Mouse (Mus musculus): ENCODE results near the gene Tbx3.

Gene Tbx3

DNA sequence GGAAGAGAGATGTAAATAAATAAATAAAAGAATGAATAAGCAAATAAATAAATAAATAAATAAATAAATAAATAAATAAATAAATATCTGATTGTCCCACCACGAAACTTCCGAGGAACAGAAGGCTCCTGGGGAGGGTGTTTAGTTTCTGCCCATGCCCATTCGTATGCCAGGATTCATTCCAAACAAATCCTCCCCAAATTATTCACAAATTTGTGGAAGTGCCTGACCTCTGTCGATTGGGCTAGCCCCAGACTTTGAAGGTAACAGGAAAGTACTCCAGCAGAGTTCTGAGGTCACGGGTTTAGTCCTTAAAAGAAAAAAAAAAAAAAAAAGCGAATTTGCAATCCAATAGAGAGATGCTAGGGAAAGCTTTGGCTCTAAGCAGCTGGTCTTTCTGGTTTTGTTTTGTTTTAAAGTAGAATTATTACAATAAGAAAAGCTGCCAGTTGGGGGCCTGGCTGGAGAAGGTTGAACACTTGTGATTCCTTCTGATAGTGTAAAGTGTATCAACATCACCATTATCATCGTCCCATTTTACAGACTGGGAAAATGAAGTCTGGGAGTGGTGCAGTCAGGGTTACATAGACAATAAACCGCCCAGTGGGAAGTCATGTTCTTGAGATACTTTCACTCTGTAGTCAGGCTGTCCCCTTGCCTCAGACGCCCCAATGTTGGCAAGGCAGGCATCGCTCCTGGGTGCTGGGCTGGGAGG, 9.3 kb downstream of the Tbx3 start:
- DNase-seq (ENCODE audit: low read depth, low spot score) = peak; percentile 98

- no peak for DNase-seq (ENCODE audit: low read depth, low spot score)
These were observed 10.0 kb downstream of the Tbx3 start for GRCm38 (mm10) chr5:119680329-119681010.

- DNase-seq (ENCODE audit: low read depth, low spot score) = peak; percentile 79
These were observed 10.8 kb downstream of the Tbx3 start for GRCm38 (mm10) chr5:119681011-119681832.

DNA sequence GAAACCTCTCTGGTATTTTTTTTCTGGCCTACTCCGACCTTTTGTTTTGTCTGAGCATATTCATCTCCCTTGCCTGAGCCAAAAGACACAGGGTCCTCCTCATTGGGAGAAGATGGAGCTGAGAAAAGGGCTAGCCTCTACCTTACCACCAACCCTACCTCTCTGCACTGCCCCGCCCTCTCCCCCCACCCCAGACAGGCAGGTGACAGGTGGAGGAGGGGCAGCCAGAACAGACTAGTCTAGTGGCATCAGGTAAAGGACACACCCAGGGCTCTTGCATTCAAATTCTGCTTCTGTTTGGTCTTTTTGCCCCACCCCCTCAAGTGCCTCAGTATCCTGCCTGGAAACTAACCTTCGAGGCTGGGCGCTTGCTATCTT, 11.4 kb downstream of the Tbx3 start:
- peak; percentile 96 for DNase-seq (ENCODE audit: low read depth, low spot score)

DNA sequence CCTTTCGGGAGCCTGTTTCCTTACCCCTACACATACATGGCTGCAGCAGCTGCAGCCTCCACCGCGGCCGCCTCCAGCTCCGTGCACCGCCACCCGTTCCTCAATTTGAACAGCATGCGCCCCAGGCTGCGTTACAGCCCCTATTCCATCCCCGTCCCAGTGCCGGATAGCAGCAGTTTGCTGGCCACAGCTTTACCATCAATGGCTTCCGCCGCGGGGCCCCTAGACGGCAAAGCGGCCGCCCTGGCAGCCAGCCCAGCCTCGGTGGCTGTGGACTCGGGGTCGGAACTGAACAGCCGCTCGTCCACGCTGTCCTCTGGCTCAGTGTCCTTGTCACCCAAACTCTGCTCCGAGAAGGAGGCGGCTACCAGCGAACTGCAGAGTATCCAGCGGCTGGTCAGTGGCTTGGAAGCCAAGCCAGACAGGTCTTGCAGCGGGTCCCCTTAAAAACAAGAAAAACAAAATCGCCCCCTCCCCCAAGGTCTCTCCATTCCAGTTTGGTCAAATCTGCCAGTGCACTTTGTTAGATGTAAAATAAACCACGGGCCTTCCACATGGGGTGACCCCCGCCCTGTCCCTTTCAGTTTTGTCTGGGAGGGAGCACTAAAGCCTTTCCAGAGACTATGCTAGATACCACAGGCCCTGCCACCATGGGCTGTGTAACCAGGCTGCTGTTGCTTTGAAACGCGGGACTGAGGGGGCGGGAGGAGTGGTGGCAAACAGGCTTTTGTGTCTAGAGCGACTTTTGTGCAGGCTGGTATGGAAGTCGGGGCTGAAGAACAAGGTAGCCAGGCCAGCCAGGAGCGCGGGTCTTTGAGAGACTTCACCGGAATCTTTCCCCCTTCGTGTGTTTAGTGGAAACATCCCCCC, 12.4 kb downstream of the Tbx3 start:
- peak; percentile 55 for DNase-seq (ENCODE audit: low read depth, low spot score)

- no peak for DNase-seq (ENCODE audit: low read depth, low spot score)
These were observed 13.4 kb downstream of the Tbx3 start for GRCm38 (mm10) chr5:119683861-119684260.

DNA sequence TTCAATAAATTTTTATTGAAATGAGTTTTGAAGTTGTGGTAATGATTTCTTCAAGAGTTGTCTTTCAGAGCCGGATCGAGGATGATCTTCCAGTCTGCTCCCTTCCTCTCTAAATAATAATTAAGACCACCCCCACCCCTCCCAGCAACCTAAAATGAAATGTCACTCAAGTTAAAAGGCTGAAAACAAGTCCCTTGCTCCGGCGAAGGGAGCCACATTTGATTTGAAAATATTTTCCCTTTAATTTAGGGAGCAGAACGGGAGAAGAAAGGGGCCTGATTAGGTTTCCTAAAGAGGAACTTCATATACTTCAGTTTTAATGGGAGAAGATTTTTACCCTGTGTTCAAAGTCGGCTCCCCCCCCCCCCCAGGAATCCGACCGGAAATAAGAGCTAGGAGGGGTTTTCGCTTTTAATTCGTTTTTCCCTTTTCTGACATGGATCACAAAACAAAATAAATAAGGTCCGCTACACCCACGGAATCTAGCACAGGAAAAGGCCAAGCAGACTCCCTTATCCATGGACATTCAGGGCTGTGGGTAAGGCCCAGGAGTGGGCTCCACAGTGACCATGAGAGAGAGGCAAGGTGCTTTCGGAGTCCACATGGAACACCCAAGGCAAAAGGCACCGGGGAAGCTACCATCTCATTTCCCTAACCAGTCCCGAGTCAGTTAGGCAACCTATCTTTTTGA, 14.4 kb downstream of the Tbx3 start:
- no peak for DNase-seq (ENCODE audit: low read depth, low spot score)

GRCm38 (mm10) chr5:119685446-119686198, 15.2 kb downstream of the Tbx3 start:
- DNase-seq (ENCODE audit: low read depth, low spot score) = peak; percentile 75

- DNase-seq (ENCODE audit: low read depth, low spot score) = peak; percentile 76
These were observed 15.9 kb downstream of the Tbx3 start for GRCm38 (mm10) chr5:119686199-119686964.

- peak; percentile 60 for DNase-seq (ENCODE audit: low read depth, low spot score)
These were observed 16.8 kb downstream of the Tbx3 start for GRCm38 (mm10) chr5:119687005-119687855.

- no peak for DNase-seq (ENCODE audit: low read depth, low spot score)
These were observed 17.4 kb downstream of the Tbx3 start for GRCm38 (mm10) chr5:119687856-119688206.

GRCm38 (mm10) chr5:119688306-119688705, 17.8 kb downstream of the Tbx3 start:
- DNase-seq (ENCODE audit: low read depth, low spot score) = no peak

GRCm38 (mm10) chr5:119688914-119689420, 18.5 kb downstream of the Tbx3 start:
- DNase-seq (ENCODE audit: low read depth, low spot score) = no peak

DNA sequence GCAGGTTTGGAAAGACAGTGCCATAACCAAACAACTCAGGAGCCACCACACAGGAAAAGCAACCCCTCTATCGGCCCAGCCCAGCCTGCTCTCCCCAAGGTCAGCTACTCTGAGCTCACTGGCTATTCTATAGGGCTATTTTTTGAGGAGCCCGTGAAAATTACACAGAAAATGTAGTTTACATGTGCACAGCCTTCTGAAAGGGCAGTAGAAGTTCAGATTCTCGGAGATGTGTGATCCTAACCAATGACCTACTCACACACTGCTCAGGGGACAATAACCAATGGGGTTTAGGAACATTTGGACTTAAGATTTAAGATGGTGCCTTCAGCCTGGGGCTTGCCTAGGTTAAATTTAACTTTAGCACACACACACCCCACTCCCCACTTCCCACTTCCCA, 19.0 kb downstream of the Tbx3 start:
- no peak for DNase-seq (ENCODE audit: low read depth, low spot score)

- DNase-seq (ENCODE audit: low read depth, low spot score) = peak; percentile 87
These were observed 20.6 kb downstream of the Tbx3 start for GRCm38 (mm10) chr5:119691075-119691474.

- DNase-seq (ENCODE audit: low read depth, low spot score) = peak; percentile 56
These were observed 22.0 kb downstream of the Tbx3 start for GRCm38 (mm10) chr5:119692425-119692824.

DNA sequence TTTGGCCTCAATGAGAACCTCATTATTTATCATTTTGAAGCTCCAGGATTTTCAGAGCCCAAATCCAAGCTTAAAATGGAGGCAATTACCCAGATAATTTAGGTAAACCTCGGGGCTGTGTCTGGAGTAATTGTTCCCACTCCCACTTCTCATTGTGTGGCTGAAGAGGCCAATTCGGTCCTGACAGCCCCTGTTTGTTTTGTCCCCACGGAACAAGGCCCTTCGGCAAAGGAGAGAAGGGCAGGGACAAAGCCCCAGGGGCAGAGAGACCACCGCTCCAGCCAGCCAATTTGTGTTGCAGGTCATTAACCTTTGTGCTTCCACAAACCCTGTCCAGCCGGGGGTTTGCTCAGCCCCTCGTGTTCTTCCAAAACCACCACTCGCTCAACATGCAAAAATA, 24.4 kb downstream of the Tbx3 start:
- peak; percentile 40 for DNase-seq (ENCODE audit: low read depth, low spot score)

DNA sequence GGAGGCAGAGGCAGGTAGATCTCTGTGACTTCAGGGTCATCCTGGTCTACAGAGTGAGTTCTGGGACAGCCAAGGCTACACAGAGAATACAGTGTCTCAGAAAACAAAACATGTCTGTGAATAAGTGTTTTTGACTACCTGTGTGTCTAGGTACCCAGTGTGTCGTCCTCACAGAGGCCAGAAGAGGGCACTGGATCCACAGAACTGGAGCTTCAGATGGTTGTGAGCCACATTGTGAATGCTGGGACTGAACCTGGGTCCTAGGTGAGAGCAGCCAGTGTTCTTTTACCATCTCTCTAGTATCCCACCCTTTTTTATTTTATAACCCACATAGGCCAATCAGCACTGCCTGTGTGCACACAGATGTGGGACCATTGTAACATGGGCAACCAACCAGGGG, 32.6 kb downstream of the Tbx3 start:
- peak; percentile 73 for DNase-seq (ENCODE audit: low read depth, low spot score)
